Mouse (Mus musculus): ENCODE measurements around the gene Umodl1. TPM values are rescaled to one million over a fixed set of nuclear protein-coding genes. Genes with fewer than 3 reads are reported as not detected.

The Umodl1 gene
- not detected for total RNA-seq (2021)
- long read RNA-seq, experiment 1: 0 reads
- long read RNA-seq, experiment 2: 0 reads

DNA sequence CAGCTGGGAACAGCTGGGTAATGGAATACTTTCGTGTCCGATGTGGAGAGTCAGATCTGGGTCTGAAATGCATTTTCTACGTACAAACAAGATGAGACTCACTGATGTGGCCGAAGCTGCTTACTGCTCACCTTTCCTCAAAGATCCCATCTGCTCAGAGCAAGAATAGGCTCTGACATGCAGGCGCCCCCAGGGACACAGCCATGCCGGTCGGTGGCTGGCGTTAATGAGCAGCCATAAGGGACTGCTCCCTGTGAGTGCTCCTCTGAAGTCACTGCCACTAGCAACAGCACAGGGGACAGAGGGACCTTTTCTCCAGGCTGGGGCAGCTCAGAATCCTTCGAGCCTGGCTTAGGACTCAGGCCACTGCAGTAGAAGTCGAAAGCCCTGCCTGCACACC, at the start of gene Umodl1:
Gene Umodl1, plus strand, starts transcription at position 301 of the 400 bp plus-strand sequence.
- DNase-seq (ENCODE audit: low spot score): no peak

- DNase-seq (ENCODE audit: low spot score): no peak
Observed at GRCm38 (mm10) chr17:30907577-30907976, 46.9 kb upstream of the Umodl1 start.

DNA sequence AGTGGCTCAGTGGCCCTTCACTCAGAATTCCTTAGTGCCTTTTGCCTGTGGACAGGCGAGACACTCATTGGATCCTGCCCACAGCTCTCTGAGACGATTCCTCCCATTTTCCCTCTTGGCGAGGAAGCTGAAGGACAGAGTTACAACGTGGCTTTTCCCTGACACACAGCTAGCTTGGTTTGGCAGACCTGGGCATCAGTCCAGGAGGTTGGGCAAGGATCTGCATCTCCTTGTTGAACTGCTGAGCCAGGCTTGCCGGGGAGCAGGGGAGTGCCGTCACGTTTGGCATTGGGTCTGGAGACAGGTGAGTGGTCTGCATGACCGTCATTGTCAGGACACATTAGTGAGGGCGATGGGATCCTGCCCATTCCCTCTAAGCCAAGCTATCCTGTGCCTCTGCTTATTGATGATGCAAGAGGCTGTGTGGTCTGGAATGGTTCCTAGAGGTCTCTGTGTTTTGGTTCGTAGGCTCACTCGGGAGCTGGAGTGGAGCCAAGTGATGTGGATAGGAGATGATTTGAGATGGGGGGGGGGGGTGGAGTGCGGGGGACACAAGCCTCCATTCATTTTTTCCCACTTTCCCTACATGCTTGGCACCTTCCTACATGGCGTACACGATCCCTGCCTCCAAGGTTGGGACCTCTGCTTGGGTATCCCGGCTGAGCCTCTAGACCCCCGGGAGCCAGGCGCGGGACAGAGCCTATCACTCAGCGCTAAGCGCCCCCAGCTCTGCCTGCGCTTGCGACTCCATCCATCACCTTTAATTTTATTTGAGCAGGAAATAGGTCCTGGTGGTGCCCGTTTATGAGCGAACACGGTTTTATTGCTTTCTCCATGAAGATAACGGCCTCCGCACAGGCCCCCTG, 43.3 kb upstream of the Umodl1 start:
- no peak for DNase-seq (ENCODE audit: low spot score)

DNA sequence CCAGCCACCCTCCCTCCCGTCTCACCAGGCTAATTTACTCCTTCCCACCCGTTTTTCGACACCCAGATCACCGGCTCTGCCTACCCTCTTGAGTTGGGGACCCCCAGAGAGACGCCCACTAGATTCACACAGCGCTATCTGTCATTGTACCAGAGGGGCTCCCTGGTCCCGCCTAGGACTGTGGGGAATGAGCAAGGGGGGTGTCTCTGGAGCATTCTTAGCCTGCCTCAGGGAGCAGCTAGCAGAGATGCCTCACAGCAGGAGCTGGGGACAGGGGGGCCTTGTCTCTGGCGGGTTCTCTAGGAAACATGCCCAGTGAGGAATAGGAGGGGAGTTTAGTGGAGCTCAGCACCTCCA, 42.7 kb upstream of the Umodl1 start:
- no peak for DNase-seq (ENCODE audit: low spot score)

DNA sequence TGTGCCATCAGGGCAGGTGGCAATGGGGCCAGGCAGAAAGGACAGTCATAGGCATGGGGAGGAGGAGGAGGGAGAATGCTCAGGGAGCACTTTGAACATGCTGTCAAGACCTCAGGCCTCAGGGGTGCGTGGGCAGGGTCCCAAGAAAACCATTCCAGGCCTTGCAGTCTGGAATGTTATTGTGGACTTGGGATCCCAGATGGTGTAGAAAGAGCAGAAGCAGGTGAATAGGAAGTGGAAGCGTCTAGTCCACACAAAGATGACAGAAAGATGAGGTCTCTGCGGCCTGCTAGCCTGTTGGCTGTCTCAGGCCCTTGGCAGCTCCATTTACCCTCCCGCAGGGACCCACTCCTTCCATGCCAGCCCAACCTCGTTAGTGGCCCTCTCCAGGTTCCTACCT, 41.9 kb upstream of the Umodl1 start:
- DNase-seq (ENCODE audit: low spot score): no peak

- DNase-seq (ENCODE audit: low spot score): no peak
Observed at GRCm38 (mm10) chr17:30914264-30914663, 40.2 kb upstream of the Umodl1 start.

- no peak for DNase-seq (ENCODE audit: low spot score)
Observed at GRCm38 (mm10) chr17:30923566-30923965, 30.9 kb upstream of the Umodl1 start.

GRCm38 (mm10) chr17:30930827-30931226, 23.6 kb upstream of the Umodl1 start:
- no peak for DNase-seq (ENCODE audit: low spot score)

- no peak for DNase-seq (ENCODE audit: low spot score)
Observed at GRCm38 (mm10) chr17:30932836-30933235, 21.6 kb upstream of the Umodl1 start.

DNA sequence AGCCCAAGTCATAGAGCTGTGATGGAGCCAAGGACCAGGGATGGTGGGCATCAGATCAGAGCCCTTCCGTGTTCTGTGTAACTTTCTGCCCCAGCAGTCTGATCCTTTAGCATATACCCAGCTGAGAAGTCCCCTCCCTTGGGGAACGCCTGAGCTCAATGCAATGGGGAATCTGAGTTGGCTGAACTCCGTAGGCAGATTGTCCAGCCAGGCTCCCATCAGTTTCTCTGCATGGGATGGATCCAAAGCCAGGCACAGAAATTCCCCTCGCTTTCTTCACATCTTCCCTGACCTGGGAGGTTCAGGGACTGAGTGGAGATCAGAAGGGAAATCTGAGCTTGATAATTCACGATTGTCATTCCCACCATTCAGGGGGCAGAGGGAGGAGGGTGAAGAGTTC, 19.1 kb upstream of the Umodl1 start:
- no peak for DNase-seq (ENCODE audit: low spot score)

DNA sequence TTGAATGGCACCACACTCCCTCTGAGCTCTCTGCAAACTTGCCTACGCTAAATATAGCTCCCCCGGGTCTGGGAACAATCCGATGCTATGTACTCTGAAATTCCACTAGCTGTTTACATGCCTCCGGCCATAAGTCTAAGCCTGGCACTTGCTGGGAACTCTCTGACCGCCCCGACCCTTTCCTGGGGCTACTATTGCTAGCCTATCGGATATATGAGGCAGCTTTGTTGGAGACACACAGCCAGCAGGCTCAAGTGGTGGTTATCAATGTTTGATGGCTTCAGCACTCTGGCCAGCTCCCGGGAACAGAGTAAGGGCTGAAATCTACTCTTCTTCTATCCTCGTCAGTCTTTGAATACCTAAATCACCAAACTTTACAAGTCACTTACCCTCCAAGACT, 15.9 kb upstream of the Umodl1 start:
- DNase-seq (ENCODE audit: low spot score): no peak

GRCm38 (mm10) chr17:30948382-30948781, 6.1 kb upstream of the Umodl1 start:
- no peak for DNase-seq (ENCODE audit: low spot score)

DNA sequence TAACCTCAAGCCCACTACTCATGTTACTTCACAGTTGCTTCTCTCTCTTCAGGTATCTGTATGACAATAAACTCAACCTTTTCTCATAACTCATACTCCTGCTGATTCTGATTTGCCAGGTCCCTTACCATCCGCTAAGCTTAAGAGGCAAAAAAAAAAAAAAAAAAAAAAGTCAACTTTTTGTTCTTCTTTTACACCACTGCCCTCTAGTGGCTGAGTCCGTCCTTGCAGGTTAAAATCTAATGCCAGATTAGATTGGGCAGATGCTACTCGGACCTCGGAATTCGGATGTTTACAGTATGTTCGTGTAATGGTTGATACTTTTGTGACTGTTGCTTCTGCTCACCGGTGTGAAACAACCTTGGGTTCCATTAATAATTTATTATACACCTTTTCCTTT, 3.7 kb upstream of the Umodl1 start:
- DNase-seq (ENCODE audit: low spot score): peak; percentile 48

DNA sequence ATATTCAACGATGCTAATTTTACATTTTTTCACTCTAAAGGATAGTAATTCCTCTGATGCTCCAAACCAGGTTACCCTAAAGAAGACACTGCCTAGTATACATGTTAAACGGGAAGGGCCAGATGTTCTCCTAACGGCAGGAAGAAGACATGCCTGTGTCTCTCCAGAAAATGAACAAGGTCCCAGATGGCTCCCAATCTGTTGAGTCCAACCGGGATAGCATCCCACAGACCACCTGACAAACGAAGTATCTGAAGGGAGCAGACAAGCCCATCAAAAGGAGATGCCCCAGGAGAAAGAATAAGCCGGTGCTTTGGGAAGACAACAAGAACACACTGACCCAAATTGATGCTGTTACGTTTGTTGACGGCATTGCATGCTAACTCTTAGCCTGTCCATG, 2.8 kb upstream of the Umodl1 start:
- no peak for DNase-seq (ENCODE audit: low spot score)

DNA sequence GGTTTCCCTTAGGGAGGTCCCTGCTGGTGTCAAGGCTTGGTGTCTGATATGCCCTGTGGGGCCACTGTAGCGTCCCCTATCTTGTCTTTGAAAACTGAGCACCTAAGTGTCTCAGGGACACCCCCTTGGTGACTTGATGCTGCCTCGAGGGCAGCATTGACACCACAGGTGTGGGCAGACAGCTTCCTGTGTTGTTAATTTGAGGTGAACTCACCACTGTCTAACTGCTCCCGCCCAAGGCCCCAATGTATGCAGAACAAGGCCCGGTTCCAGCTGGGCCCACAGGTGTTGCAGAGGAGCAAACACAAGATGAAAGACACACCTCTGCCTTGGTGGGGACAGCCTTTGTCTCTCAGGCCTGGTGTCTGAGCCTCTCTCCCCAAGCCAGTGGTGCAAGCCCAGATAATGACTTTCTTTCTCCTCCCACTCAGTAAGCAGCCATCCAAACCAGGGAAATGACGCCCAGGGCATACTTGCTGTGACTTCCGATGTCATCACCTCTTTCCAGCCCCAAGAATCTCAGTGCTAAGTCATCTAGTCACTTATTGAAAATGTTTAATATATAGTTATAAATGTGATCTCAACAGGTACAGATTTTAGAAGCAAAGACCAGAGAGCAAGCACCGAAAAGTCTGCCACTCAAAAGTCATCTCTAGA, 7.6 kb downstream of the Umodl1 start:
- DNase-seq (ENCODE audit: low spot score): no peak

GRCm38 (mm10) chr17:30962880-30963279, 8.4 kb downstream of the Umodl1 start:
- DNase-seq (ENCODE audit: low spot score): no peak

DNA sequence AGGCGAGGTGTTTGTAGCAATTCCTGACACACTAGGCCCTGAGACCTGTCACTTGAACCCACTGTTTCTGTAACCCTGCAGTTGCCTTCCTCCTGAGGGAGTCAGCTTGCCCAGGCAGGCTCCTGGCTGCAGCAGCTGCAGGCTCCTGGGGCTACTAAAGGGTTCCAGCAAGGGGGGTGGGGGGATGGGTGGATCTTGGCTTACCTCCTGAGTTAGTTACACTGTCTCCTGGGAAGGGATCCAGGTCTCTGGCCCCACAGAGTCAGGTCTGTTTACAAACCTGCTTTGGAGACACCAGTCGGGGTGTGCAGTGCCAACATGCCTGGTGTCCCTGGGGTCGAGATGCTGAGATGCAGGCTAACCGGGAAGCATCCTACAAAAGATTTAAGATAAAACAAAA, 15.5 kb downstream of the Umodl1 start:
- peak; percentile 69 for DNase-seq (ENCODE audit: low spot score)

- DNase-seq (ENCODE audit: low spot score): no peak
Observed at GRCm38 (mm10) chr17:30971877-30972276, 17.4 kb downstream of the Umodl1 start.

GRCm38 (mm10) chr17:30973332-30973731, 18.9 kb downstream of the Umodl1 start:
- no peak for DNase-seq (ENCODE audit: low spot score)

GRCm38 (mm10) chr17:30977290-30977689, 22.9 kb downstream of the Umodl1 start:
- no peak for DNase-seq (ENCODE audit: low spot score)

DNA sequence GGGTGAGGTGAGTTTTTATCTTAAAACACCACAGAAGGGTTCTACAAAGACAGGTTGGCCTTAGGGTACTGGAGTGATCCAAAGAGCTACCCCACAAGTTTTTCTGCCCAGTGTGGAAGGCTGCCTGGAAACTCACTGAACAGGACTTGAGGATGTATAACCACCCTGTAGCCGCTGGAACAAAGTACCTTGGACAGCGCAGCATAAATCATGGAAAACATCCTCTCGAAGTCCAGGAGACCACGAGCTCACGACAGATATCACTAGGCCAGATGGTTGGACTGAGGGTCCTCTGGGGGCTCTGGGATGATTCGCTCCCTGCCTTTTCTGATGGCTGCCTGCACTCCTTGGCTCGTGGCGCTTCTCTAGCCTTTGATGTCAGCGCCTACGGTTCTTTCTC, 24.1 kb downstream of the Umodl1 start:
- no peak for DNase-seq (ENCODE audit: low spot score)

DNA sequence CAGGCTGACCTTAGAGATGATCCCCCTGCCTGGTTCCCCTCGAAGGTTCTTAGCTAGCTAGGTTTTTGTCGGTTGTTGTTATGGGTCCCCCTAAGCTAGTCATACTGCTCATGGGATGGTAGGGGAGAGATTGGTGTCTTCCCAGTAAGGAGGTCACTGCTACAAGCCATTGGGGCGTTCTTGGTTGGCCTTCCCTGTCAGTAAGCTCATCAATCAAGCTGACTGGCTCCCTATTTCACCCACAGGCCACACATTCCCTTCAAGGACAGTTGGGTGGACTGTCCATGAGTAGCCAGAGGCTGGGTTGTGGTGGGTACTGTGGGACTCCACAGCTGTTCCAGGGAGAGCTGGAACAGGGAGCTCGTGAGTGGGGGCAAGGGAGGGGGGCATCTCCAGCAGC, 29.1 kb downstream of the Umodl1 start:
- no peak for DNase-seq (ENCODE audit: low spot score)

DNA sequence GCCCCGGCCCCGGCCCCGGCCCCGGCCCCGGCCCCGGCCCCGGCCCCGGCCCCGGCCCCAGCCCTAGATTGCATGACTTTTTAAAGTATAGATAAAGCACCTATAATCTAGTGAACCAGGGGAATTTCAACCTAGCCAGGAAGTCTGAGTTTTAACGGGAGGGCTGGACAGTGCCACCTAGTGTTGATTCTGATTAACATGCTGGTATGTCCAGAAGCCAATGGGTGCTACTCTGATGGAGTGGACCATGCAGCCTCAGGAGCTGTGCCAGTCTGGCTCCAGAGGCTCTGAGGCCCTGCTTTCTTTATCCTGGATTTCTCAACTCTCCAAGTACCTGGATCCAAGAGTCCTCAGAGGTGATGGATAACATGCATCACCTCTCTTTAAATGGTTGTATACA, 35.8 kb downstream of the Umodl1 start:
- DNase-seq (ENCODE audit: low spot score): peak; percentile 13
